Mouse (Mus musculus) T-cell, adult 2 months (primary cell): ENCODE results near the gene Gm826.
A peak's percentile ranks its signal among the peaks of the same experiment; 100 is the strongest.

Experiments used
- DNase-seq: peaks from one replicate; pipeline ENCODE4 v3.0.0; 2022; ENCODE audit warnings: low spot score

The Gm826 gene

DNA sequence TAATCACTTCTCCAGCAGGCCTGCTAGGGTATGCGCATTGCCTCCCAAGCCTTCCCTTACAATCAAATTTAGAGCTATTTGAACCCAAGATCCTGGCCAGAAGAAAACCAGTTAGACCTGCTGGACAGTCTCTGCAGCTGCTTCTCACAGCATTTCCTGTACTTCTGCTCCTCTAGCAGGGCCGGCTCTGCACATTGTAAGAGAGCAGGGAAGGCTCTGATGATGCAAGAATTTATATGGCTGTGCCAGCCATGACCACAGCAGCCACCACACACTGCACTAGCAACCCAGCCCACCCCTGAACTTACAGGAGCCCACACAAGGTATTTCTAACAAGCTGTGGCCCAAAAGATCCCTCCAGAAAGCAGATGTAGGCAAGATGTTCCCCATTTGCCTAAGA, 19.6 kb upstream of the Gm826 start:
- DNase-seq, result no peak

- DNase-seq, result no peak
Observed at GRCm38 (mm10) chr2:160351038-160351574, 17.1 kb upstream of the Gm826 start.

DNA sequence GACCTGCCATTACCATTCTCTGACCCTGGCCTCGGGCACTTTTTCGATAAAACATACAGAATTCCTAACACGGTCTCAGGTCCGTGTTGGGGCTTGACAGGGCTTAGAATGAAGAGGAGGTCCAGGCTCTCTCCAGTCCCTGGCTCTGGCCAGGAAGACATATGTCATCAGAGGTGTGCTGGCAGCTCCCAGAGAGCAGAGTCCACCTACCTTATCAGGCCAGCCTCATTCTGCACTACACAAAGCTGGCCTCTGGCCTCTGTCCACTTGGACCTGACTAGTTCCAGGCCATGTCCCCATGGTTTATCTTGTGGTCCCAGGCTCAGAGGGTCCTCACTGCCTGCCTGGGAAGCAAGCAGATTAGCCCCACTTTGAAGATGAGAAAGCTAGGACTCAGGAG, 15.6 kb upstream of the Gm826 start:
- no peak for DNase-seq

GRCm38 (mm10) chr2:160348796-160349195, 14.8 kb upstream of the Gm826 start:
- DNase-seq, result no peak

GRCm38 (mm10) chr2:160348072-160348604, 14.2 kb upstream of the Gm826 start:
- DNase-seq, result no peak

DNA sequence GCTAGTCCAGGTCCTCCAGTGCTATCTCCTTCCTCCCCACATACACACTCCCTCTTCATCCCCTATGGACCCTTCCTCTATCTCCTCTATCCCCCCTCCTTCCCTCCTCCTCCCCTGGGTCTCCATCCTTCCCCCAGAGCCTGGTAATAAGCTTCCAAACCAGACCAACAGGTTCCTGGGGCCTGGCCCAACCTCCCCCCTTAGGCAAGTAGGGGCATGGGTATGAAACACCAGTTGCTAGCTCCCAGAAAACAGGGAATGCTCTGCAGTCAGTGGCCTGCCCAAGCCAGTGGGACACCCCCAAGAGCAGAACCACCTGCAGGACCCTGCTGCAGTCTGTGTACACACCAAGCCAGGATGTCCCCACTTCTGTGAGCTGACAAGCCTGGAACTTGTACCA, 11.7 kb upstream of the Gm826 start:
- DNase-seq, result no peak

- DNase-seq, result no peak
Observed at GRCm38 (mm10) chr2:160340121-160340520, 6.2 kb upstream of the Gm826 start.

DNA sequence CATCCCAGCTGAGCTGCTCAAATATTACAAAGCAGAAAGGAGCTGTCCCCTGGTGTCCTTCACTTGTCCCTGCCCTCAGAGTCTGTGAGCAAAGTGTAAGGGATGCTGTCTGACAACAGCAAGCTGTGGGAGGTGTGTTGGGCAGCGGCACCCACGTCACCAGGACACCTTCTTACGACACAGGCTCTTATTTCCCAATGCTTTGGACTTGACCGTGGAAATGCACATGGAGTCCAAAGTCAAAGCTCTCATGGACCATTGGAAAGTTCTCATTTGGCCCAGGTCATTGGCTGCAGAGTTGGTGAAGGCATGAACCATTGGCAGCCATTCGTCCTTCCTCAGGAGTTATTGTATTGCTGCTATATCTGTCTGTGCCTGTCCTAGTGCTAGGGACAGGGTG, 5.6 kb upstream of the Gm826 start:
- DNase-seq, result no peak

DNA sequence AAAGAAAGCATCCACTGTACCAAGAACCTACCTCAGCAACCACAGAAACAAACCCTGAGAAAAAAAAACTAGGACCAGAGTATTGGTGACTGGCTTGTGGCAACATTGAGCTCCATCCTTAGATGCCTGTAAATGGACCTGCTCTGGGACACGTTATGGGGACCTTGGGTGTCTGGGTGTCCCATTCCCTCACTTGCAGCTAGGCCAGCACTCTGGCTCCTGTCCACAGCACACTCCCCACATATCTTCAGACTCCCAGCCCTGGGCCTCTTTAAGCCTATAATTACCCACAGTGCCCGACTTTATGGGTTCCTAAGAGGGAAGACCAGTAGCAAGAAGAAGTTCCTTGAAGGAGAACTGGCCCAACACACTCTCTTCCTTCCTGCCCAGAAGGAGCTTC, 2.1 kb upstream of the Gm826 start:
- no peak for DNase-seq

GRCm38 (mm10) chr2:160335043-160335442, 1.1 kb upstream of the Gm826 start:
- no peak for DNase-seq

DNA sequence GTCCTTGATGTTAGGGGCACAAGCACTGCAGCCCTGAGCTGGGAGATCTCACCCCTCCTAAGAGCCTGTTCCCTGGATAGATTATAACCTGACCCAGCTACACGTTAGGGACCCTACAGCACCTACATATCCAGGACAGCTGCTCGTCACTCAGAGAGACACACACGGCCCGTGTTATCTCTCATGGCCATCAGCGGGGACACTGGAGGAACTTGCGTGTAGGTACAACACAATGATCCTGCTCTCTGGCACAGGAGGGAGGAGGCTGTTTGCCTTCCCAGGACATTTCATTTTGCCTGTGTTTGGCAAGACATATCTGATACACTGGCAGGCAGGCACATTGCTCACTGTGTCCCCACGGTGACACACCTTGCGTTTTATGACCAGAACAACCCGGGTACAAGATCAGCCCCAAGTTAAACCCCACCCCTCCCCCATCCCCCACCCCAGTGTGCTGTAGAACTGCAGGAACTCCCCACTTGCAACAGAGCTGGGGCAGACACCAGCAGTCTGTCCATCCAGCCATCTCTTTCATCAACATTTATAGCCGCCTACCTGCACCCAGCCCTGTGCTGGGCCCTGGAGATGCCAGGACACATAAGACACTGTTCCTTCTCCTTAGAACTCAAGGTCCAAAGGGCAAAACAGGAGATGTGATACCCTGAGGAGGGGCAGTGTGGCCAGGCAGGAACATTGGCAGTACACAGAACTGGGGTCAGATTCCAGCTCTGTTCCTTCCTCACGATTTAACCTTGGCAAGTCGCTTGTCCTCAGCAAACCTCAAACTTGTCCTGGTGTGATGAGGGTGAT, 1.2 kb downstream of the Gm826 start:
- no peak for DNase-seq

DNA sequence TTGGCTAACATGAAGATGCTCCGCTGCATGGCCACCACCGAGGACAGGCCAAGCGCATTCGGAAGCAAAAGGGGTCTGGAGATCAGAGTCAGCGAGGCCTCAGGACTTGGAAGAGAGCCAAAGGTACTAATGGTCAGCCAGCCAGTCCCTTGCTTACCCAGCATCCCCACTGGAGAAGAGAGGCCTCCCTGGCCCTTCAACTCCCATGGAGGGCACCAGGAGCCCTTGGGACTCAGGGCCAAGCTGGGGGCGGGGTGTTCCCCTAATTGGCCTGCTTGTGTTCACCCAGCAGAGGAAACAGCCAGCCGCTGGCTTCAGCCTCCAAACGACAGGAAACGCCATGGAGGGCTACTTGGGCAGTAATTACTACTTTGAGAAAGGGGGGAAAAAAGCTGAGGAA, 5.1 kb downstream of the Gm826 start:
- no peak for DNase-seq

DNA sequence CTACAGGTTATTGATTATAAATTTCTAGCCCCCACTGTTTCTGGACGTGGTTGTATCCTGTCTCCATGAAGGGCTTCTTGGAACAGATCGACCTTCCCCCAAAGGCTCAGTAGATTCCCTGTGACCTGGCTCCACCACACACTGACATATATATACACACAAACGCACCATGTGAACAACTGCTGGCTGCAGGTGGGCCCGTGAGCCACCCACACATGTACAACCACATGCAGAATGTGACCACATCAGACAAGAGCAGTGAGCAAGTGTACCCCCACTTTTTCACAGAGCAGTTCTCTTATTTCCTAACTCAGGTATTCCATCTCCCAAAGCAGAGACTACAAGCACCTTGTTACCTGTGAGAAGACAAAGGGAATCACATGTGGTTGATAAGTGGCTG, 6.2 kb downstream of the Gm826 start:
- DNase-seq, result peak; percentile 18

DNA sequence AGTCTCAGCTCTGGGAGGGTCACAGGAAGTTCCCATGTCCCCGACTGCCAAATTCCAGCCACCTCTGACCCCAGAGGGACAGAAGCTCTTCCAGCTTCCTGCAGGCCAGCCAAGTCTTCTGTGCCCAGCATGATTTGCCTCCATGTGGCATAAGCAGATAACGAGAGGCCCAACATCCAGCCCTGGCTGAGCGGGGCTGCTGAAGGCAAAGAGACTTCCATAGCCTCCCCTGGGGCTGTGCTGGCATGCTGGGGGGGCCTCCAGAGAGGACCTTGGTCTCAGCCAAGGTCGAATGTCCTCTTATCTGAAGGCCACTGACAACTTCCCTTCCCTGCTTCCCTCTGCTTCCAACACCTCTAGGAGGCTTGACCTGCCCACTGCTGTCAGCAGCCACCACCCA, 6.8 kb downstream of the Gm826 start:
- no peak for DNase-seq

DNA sequence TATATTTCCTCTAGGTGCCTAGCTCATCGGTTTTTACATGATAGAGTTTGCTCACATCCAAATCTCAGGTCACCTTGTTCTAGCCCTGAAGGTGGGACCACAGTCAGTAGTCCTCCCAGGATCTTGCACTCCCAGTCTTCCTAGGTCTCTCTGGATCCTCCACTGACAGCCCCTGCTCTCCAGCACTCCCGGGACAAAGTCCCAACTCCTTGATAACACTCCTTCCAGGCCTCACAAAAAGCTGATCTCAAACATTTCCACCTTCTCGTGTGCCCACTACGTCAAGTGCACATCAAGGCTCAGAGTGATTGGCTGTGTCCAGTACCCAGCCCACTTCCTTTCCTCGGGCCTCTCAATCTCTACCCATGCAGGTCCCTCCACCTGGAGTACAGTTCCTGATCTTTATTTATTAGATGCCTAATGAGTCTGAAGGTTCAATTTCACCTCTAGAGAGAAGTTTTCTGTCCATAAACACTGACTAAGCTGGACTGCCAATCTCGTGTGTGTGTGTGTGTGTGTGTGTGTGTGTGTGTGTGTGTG, 8.8 kb downstream of the Gm826 start:
- DNase-seq, result no peak

DNA sequence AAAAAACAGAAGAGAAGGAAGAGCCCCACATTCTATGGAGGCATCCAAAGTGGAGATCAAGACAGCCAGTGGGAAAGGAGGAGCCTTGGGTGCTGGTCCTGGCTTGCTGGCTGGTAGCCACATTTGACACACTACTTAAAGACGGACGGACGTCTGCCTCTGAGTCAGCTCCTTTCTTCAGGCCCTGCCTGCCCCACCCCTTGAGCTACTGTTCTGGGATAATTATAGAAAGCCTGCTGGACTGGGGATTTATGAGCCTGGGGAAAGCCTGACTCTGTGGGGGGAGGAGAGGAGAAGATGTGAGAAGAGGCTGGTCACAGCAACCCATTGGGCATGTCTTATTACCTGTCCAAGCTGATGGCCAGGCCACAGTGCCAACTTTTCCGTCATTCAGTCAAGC, 12.1 kb downstream of the Gm826 start:
- no peak for DNase-seq

DNA sequence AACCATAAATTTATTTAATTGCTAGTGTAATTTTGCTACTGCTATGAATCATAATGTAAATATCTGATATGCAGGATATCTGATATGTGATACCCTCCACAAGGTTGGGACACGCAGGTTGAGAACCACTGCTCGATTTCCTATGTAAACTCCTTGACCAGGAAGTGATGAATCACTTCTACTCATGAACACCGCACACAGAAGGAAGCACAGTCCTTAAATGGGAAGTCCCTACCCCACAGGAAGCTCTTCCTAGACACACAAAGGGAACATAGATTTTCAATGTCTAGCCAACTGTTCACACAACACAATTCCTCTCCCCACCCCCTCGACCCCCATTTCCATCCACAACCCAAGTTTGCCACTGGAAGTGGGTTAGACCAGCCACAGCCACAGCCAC, 15.7 kb downstream of the Gm826 start:
- no peak for DNase-seq

DNA sequence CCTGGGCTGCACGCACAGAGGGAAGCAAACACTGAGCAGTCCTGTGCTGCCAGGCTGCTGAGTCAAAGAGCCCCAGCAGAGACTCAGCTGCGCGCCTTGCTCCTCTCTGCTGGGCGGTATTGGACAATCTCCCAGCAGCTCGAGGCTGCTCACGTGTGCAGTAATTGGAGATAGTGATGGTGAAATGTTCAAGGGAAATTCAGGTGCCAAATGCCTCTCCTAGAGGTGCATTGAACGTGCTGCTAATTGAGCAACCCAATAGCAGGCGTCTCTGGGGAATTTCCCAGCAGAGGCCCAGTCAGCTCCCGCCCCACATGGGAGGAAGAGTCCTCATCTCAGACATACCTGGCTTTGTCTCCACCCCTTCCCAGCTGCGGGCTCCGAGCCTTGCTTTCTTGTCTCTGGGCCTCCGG, 20.4 kb downstream of the Gm826 start:
- DNase-seq, result no peak

DNA sequence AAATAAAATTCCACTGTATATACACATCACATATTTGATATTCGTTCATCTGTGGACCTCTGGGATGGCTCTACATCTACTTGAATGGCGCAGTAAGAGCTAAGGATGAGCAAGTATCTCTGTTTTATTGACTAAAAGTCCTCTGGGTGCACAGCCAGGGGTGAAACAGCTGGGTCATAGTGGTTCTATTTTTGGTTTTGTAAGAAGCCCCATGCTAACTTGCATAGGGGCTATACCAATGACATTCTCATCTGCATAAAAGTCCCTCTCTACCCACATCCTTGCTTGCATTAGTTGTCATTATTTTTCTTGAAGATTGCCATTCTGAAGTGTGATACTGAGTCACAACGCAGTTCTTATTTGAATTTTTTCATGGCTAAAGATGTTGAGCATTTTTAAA, 28.9 kb downstream of the Gm826 start:
- no peak for DNase-seq

DNA sequence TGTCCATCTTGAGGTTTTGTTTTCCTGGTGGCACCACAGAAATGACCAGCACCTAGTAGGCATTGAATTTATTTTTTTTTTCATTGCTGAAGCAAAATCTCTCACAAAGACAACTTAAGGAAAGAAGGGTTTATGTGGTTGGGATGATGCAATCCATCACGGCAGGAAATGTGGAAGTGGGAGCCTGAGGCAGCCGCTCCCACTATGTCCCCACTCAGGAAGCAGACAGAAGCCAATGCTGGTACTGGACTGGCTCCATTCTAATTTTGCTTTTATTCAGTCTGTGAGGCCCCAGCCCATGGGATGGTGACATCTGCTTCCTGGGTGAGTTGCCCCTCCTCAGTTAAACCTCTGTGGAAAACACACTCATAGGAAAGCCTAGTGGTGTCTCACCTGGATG, 30.0 kb downstream of the Gm826 start:
- DNase-seq, result no peak

DNA sequence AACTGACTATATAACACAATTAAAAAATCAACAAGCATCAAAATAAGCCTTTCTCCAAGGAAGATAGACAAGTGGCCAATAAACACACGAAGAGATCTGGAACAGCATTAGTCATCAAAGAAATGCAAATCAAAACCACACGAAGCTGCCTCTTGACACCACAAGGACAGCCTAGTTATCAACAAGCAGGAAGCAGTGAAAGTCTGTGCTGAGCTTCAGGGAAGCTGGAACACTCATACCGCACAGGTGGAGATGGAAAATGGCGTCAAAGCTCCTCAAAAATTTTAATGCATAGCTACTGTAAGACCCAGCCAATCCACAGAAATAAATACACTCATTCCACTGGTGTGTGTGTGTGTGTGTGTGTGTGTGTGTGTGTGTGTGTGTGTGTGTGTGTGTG, 31.9 kb downstream of the Gm826 start:
- no peak for DNase-seq

DNA sequence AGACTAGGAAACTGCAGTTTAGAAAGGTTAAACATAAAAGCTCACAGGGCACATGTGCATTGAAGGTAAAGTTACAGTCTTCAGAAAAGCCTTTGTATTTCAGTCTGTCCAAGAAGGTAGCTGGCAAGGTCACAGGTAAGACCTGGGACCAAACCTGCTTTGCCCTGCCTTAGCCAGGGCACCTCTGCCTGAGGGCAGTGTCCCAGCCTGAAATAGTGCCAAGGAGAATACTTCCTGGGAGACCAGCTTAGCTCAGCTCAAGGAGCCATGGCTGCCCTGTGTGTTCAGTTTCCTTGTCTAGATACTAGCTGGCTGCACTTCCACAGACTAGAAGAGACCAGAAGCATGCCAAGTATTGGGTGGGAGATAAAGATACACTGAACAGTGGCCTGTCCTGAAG, 35.4 kb downstream of the Gm826 start:
- DNase-seq, result no peak

DNA sequence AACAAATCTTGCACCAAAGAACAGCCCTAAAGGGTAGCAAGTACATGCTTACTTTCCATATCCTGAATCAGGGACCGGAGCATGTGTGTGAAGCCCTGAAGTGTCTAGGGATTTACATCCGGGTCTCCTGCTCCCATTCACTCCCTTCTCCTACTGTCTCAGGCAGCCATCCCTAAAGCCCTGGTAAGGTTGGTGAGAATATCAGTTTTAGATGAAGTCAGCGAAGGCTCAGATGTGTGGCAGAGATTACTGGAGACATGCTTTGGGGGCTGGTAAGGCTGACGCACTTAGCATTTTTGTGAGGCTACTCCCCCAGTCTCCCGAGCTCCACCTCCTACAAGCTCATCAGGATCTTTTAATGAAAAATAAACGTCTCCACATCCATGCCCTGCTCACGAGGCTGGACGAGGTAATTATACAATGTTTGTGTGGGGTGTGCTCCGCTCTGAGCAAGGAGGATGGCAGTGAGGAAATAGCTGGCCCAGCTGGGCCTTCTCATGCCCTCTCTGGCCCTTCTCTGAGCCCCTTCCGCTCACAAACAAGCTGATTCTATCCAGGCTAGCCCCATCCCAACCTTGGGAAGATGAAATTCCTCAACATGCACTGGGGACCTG, 45.3 kb downstream of the Gm826 start:
- no peak for DNase-seq
